8 mouse cellular contexts compared by ENCODE assay signal in the genomic region with DNA sequence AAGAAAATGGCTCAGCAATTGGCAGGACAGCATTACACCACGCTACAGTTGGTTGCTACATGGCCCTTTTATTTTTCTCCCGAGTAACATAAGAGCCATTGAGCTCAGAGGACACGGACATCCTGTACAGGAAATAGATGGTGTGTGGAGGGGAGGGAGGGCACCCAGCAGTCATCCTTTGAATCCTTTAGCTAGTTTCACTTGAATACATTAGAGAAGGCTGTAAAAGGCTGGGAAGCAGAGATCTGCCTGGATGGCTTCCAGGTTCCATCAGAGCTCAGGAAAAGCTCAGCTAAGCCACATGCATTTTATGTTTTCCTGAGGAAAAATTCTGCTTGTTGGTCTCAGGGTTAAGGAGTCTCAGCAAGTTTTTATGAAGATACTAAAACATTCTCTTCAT.
A peak's percentile ranks its signal among the peaks of the same experiment; 100 is the strongest.
DNase-seq lines count a peak whose midpoint lies in the region; ATAC-seq lines count a peak whose summit lies in the region.

No protein-coding gene starts in this region.

- intact Hi-C loops in gastrocnemius, postnatal 14 days (cut with DNase I; ENCODE audit: low total_unique reads), result loop anchor here (5.0 kb wide), 1 partner anchor 555 kb away; no protein-coding TSS in a partner anchor

- WGBS in kidney, embryonic 14.5 days, result 35% methylated on average over 3 of the region's 3 CpGs

- no peak overlapping the region for H3K4me3 ChIP-seq in kidney, embryonic 14.5 days (ENCODE audit: low read length)

- no peak overlapping the region for H3K9ac ChIP-seq in kidney, embryonic 14.5 days (ENCODE audit: low read depth, low read length)

- peak; percentile 59 for DNase-seq in kidney, adult 11 months
- peak; percentile 8 for DNase-seq in adrenal gland, postnatal 10 days
- peak; percentile 26 to 35 for DNase-seq in cerebellum, postnatal 14 days
- peak; percentile 73 to 79 for DNase-seq in kidney, postnatal 25 days
- DNase-seq in telencephalon, adult 2 months (ENCODE audit: low read depth, low spot score), result peak; percentile 17
- DNase-seq in spleen, postnatal 10 days (ENCODE audit: low spot score in 2 of 2), result no peak
- no peak for DNase-seq in gastrocnemius, postnatal 14 days

- no peak overlapping the region for H3K4me2 ChIP-seq in kidney, embryonic 14.5 days (replicated peaks; ENCODE audit: low read depth, low read length)

- H3K9me3 ChIP-seq in kidney, embryonic 14.5 days (ENCODE audit: control insufficient read depth, low read length), result no peaks in the 10 kb centered on the region

- H3K36me3 ChIP-seq in kidney, embryonic 14.5 days (ENCODE audit: control insufficient read depth, insufficient read depth, low read length), result no peaks in the 10 kb centered on the region

- H3K27ac ChIP-seq in kidney, embryonic 14.5 days (ENCODE audit: low read depth, low read length), result no peak overlapping the region

- H3K4me1 ChIP-seq in kidney, embryonic 14.5 days (ENCODE audit: control insufficient read depth, insufficient read depth, low read length), result peaks cover 3% of the 10 kb centered on the region; the same call in 1 of the 2 replicates

- H3K27me3 ChIP-seq in kidney, embryonic 14.5 days (ENCODE audit: control insufficient read depth, insufficient read depth, low read length), result no peaks in the 10 kb centered on the region

- ATAC-seq in kidney, embryonic 14.5 days (ENCODE audit: low FRiP score, low TSS enrichment), result no peak

Comparison
In these comparisons a context has a peak if more than half of its experiments do, and no peak if none do; other contexts are left out.
1. DNase-seq: peak in kidney, adult 11 months (single experiment), adrenal gland, postnatal 10 days (single experiment), cerebellum, postnatal 14 days (2 of 2), kidney, postnatal 25 days (2 of 2) and telencephalon, adult 2 months (single experiment); none in spleen, postnatal 10 days (0 of 2) and gastrocnemius, postnatal 14 days (single experiment).